Comparison of ENCODE assay signal across 26 mouse cellular contexts in genomic region chr7:77087266-77087665, GRCm38 (mm10).
"Had no signal": no experiment of that assay in that cellular context is flagged by ENCODE, and none has a peak within 500 bp of the region (broad histone marks: within the 10 kb centered on the region; RNA-seq: fewer than 3 reads in every experiment).

No protein-coding gene starts in this region.

- H3K4me1 ChIP-seq: heart, embryonic 13.5 days; heart, embryonic 15.5 days; hindbrain, embryonic 13.5 days; kidney, embryonic 15.5 days; limb, embryonic 10.5 days; limb, embryonic 12.5 days had no signal

- H3K4me2 ChIP-seq: heart, embryonic 11.5 days; heart, embryonic 13.5 days; heart, embryonic 15.5 days; hindbrain, embryonic 13.5 days; hindbrain, embryonic 15.5 days; kidney, embryonic 15.5 days; limb, embryonic 12.5 days; liver, embryonic 11.5 days had no signal

- H3K27ac ChIP-seq: gastrocnemius, adult 2 months; heart, embryonic 13.5 days; heart, embryonic 15.5 days; hindbrain, embryonic 13.5 days; hindbrain, embryonic 15.5 days; hindbrain, postnatal 0 days; kidney, embryonic 15.5 days; kidney, postnatal 0 days; layer of hippocampus, adult 2 months; left cerebral cortex, adult 2 months; limb, embryonic 10.5 days; limb, embryonic 12.5 days had no signal

- H3K4me3 ChIP-seq: gastrocnemius, adult 2 months; heart, embryonic 13.5 days; heart, embryonic 15.5 days; hindbrain, embryonic 13.5 days; hindbrain, embryonic 15.5 days; kidney, embryonic 15.5 days; layer of hippocampus, adult 2 months; left cerebral cortex, adult 2 months; limb, embryonic 10.5 days; limb, embryonic 12.5 days had no signal

- H3K27me3 ChIP-seq: heart, embryonic 13.5 days; heart, embryonic 15.5 days; hindbrain, embryonic 13.5 days; hindbrain, embryonic 15.5 days; kidney, embryonic 15.5 days; limb, embryonic 12.5 days had no signal

- DNase-seq: gastrocnemius, adult 2 months; gastrocnemius, postnatal 10 days; gastrocnemius, postnatal 25 days; heart, adult 18-20 months; heart, postnatal 14 days; heart, postnatal 36 days; kidney, adult 11 months; kidney, adult 2 months; kidney, adult 9 months; kidney, postnatal 14 days; kidney, postnatal 36 days; liver had no signal

- ATAC-seq: hindbrain, postnatal 0 days; intestine, embryonic 16.5 days had no signal

- H3K9me3 ChIP-seq: heart, embryonic 13.5 days; heart, embryonic 15.5 days; hindbrain, embryonic 13.5 days; hindbrain, embryonic 15.5 days; kidney, embryonic 15.5 days; limb, embryonic 10.5 days; limb, embryonic 12.5 days had no signal

- H3K36me3 ChIP-seq: heart, embryonic 13.5 days; heart, embryonic 15.5 days; hindbrain, embryonic 13.5 days; hindbrain, embryonic 15.5 days; kidney, embryonic 15.5 days; limb, embryonic 10.5 days; limb, embryonic 12.5 days had no signal

- H3K9ac ChIP-seq: heart, embryonic 13.5 days; heart, embryonic 15.5 days; hindbrain, embryonic 13.5 days; hindbrain, embryonic 15.5 days; kidney, embryonic 15.5 days; limb, embryonic 12.5 days had no signal
